Mouse (Mus musculus) left cerebral cortex, adult 2 months (tissue): ENCODE measurements around the gene Flnb. TPM values are rescaled to one million over a fixed set of nuclear protein-coding genes. Genes with fewer than 3 reads are reported as not detected.

ENCODE experiments used
- DNase-seq, 2 experiments: peaks; one replicate each; pipeline ENCODE4 v3.0.0; 2021 to 2022; ENCODE audit warnings: low spot score in 2 of 2, mixed read lengths in 1 of 2; ENCODE audit errors: extremely low spot score in 1 of 2
- H3K27ac ChIP-seq: fragments of 200-600 bp; 2 replicates; pipeline ENCODE4 v1.8.1; 2022
- H3K4me3 ChIP-seq: fragments of 200-600 bp; 2 replicates; pipeline ENCODE4 v1.8.1; 2022
- CTCF ChIP-seq: fragments of 200-600 bp; IDR thresholded peaks from 2 replicates; pipeline ENCODE4 v1.8.1; 2022; ENCODE audit warnings: antibody characterized with exemption, mild to moderate bottlenecking, moderate library complexity
- intact Hi-C: fragments of 180-260 bp; cut with DNase I; formaldehyde crosslinking; loops from one replicate; pipeline ENCODE4 v1.15.1; 2025
- total RNA-seq, 2 experiments: library from RNA; stranded (reverse); gene quantifications; 2 replicates each; pipeline ENCODE4 v1.2.3; 2021

The Flnb gene
- total RNA-seq, 2 experiments from 2014 or later = 66.0 to 68.6 TPM

- Histone ChIP-seq H3K4me3 (no peak overlapping the region), H3K27ac (no peak overlapping the region)
- intact Hi-C loops = no loop called here
Observed at GRCm38 (mm10) chr14:7873552-7873951, 55.8 kb downstream of the Flnb start.

GRCm38 (mm10) chr14:7874495-7874894, 56.7 kb downstream of the Flnb start:
- intact Hi-C loops = no loop called here
- Histone ChIP-seq H3K27ac (no peak overlapping the region), H3K4me3 (no peak overlapping the region)
- no peak for TF ChIP-seq CTCF
- DNase-seq = no peak

More at GRCm38 (mm10) chr14:7873552-7873951, 55.8 kb downstream of the Flnb start:
- DNase-seq = no peak
- TF ChIP-seq CTCF = no peak

DNA sequence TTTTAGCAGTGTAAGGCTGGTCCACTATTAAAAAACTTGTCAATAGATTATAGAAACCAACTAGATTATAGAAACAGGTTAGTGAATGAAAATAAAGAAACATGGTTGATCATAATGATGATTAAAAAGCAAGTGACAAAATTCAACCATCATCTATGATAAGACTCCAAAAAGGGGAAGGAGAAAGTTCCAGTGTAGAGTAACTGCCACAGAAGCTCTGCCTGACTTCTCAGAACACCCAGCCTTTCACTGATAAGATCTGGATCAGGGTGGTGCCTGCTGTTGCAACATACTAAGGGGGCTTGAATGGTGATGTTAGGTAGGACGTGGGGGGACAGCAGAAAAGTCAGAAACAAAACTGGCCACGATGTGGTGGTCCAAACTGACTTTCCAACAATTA, 60.2 kb downstream of the Flnb start:
- intact Hi-C loops = no loop called here
- no peak for TF ChIP-seq CTCF
- H3K4me3 ChIP-seq = no peak overlapping the region
- no peak overlapping the region for H3K27ac ChIP-seq
- no peak for DNase-seq

DNA sequence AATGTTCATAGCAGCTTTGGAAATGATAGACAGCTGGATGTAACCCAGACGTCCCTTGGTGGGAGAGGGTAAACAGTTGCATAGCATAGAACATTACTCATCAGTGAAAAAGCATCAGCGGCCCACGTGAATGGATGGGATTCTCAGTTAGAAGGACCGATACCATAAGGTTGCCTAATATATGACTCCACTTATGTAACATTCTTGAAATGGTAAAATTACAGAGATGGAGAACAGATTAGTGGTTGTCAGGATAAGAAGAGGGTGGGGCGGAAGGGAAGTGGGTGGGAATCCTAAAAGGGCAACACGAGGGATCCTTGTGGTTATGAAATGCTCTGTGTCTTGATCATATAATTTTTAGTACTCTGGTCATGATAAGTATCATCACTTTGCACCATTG, 62.6 kb downstream of the Flnb start:
- DNase-seq = no peak
- intact Hi-C loops = no loop called here
- no peak for TF ChIP-seq CTCF
- no peak overlapping the region for H3K4me3 ChIP-seq
- no peak overlapping the region for H3K27ac ChIP-seq

DNA sequence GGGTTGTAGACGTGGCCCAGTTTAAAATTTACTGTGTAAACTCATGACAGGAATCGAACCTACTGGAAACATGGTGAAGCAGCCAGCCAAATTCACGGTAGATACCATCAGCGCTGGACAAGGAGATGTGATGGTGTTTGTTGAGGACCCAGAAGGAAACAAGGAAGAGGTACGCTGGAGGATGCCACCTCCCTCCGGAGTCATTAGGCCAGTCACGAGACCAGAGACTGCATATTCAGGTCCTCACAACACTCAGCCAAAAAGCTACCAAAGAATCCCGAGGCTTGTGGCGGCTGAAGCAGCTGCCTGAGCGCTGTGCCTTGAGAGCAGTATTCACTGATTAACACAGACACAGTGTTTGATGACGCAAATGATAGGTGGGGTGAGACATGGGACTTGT, 63.8 kb downstream of the Flnb start:
- H3K4me3 ChIP-seq = no peak overlapping the region
- TF ChIP-seq CTCF = no peak
- no peak overlapping the region for H3K27ac ChIP-seq
- no peak for DNase-seq
- intact Hi-C loops = no loop called here

- Histone ChIP-seq H3K27ac (no peak overlapping the region), H3K4me3 (no peak overlapping the region)
- no peak for TF ChIP-seq CTCF
- DNase-seq = no peak
- intact Hi-C loops = no loop called here
Observed at GRCm38 (mm10) chr14:7882050-7882449, 64.3 kb downstream of the Flnb start.

DNA sequence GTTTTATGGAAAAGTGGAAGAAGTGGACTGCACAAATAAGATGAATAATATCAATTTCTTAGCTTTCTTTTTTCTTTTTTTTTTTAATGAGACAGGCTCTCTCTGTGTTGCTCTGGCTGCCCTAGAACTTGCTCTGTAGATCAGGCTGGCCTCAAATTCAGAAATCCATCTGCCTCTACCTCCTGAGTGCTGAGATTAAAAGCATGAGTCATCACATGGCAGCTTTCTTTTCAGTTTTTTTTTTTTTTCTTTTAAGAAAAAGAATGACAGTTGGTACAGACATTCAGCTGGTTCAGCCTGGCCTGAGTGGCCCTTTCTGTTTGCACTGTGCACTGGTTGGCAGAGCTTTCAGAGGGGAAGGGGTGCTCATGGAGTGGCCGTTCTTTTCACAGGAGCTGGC, 66.4 kb downstream of the Flnb start:
- Histone ChIP-seq H3K27ac (no peak overlapping the region), H3K4me3 (no peak overlapping the region)
- DNase-seq = no peak
- no peak for TF ChIP-seq CTCF
- intact Hi-C loops = no loop called here

DNA sequence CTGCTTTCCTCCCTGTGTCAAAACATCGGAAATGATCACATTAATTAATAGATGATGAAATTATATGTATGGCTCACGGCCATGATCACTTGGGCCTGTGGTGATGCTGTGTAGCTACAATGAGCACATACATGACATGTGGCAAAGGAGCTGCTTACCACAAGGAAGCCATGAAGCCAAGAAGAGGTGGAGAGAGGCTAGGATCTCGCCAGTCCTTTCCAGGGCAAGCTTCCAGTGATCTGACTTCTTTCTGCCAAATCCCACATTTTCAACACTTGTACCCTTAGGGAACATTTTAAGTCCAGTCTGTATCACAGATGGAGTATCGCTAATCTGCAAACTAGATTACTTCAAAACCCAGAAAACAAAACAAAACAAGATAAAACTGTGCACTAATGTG, 67.1 kb downstream of the Flnb start:
- no peak for DNase-seq
- TF ChIP-seq CTCF = no peak
- intact Hi-C loops = loop anchor here (5.0 kb wide), 1 partner anchor 33 kb away; no protein-coding TSS in a partner anchor
- H3K27ac ChIP-seq = no peak overlapping the region
- no peak overlapping the region for H3K4me3 ChIP-seq

- no peak for DNase-seq
- intact Hi-C loops = loop anchor here (5.0 kb wide), 1 partner anchor 33 kb away; no protein-coding TSS in a partner anchor
- Histone ChIP-seq H3K27ac (no peak overlapping the region), H3K4me3 (no peak overlapping the region)
- TF ChIP-seq CTCF = no peak
Observed at GRCm38 (mm10) chr14:7885540-7885939, 67.8 kb downstream of the Flnb start.

GRCm38 (mm10) chr14:7886008-7886407, 68.3 kb downstream of the Flnb start:
- H3K27ac ChIP-seq = no peak overlapping the region
- intact Hi-C loops = loop anchor here (2.0 to 5.0 kb wide), 2 partner anchors 34 to 41 kb away; no protein-coding TSS in a partner anchor
- no peak for DNase-seq
- no peak for TF ChIP-seq CTCF
- no peak overlapping the region for H3K4me3 ChIP-seq

DNA sequence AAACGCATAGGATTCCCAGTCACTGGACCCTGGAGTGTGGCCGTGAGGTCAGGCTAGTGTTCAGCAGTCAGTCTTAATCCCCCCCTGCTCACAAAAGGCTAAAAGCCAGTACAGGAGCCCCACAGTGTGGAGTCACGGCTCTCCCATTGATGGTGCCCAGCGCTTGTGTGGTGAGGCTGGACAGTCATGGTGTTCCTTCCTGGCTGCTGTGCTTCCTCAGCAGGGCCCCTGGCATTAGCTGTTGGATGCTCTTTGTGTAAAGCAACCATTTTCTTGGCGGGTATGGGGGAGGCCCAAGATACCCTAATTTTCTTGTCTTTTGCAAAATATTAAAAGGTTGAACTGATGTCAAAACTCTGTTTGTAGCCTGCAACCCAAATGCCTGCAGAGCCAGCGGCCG, 69.4 kb downstream of the Flnb start:
- H3K4me3 ChIP-seq = no peak overlapping the region
- no peak overlapping the region for H3K27ac ChIP-seq
- DNase-seq = no peak
- intact Hi-C loops = loop anchor here (2.0 to 5.0 kb wide), 2 partner anchors 35 to 40 kb away; no protein-coding TSS in a partner anchor
- TF ChIP-seq CTCF = no peak

GRCm38 (mm10) chr14:7888294-7888693, 70.5 kb downstream of the Flnb start:
- no peak for TF ChIP-seq CTCF
- intact Hi-C loops = loop anchor here (2.0 to 5.0 kb wide), 2 partner anchors 36 to 69 kb away; no protein-coding TSS in a partner anchor
- Histone ChIP-seq H3K4me3 (no peak overlapping the region), H3K27ac (peak overlapping the region; percentile 91)
- DNase-seq = no peak
